Mouse (Mus musculus) ovary, postnatal 14 days (tissue): ENCODE results near the gene Mgst1.

ENCODE experiments used
- DNase-seq: peaks from one replicate; pipeline ENCODE4 v3.0.0; 2022; ENCODE audit warnings: low spot score

Gene Mgst1

GRCm38 (mm10) chr6:138139930-138140329, at the start of gene Mgst1:
Mgst1 (plus strand) TSS chr6:138140316.
- no peak for DNase-seq

GRCm38 (mm10) chr6:138092432-138092831, 47.7 kb upstream of the Mgst1 start:
- no peak for DNase-seq

GRCm38 (mm10) chr6:138095060-138095459, 45.1 kb upstream of the Mgst1 start:
- no peak for DNase-seq

- DNase-seq: no peak
These were observed 40.5 kb upstream of the Mgst1 start for GRCm38 (mm10) chr6:138099646-138100045.

GRCm38 (mm10) chr6:138101843-138102242, 38.3 kb upstream of the Mgst1 start:
- no peak for DNase-seq

GRCm38 (mm10) chr6:138102940-138103339, 37.2 kb upstream of the Mgst1 start:
- no peak for DNase-seq

- DNase-seq: no peak
These were observed 35.6 kb upstream of the Mgst1 start for GRCm38 (mm10) chr6:138104559-138104958.

GRCm38 (mm10) chr6:138117496-138117895, 22.6 kb upstream of the Mgst1 start:
- DNase-seq: no peak

- peak; percentile 36 for DNase-seq
These were observed 11.5 kb upstream of the Mgst1 start for GRCm38 (mm10) chr6:138128392-138129335.

- no peak for DNase-seq
These were observed 9.6 kb upstream of the Mgst1 start for GRCm38 (mm10) chr6:138130541-138130940.

- DNase-seq: peak; percentile 69
These were observed 220 bp downstream of the Mgst1 start for GRCm38 (mm10) chr6:138140336-138140735.

GRCm38 (mm10) chr6:138141111-138141592, 1.0 kb downstream of the Mgst1 start:
- peak; percentile 82 for DNase-seq

- DNase-seq: no peak
These were observed 2.5 kb downstream of the Mgst1 start for GRCm38 (mm10) chr6:138142604-138143003.

GRCm38 (mm10) chr6:138143450-138143849, 3.3 kb downstream of the Mgst1 start:
- DNase-seq: no peak

GRCm38 (mm10) chr6:138153111-138153510, 13.0 kb downstream of the Mgst1 start:
- DNase-seq: peak; percentile 77

- DNase-seq: peak; percentile 41
These were observed 23.8 kb downstream of the Mgst1 start for GRCm38 (mm10) chr6:138163920-138164319.

- DNase-seq: peak; percentile 25
These were observed 31.5 kb downstream of the Mgst1 start for GRCm38 (mm10) chr6:138171480-138172224.
